Mouse (Mus musculus): ENCODE measurements around the gene Immp2l.

GRCm38 (mm10) chr12:41052897-41053296 is 29.0 kb downstream of the Immp2l start:
- TF ChIP-seq CTCF (IDR thresholded peaks at IDR 0.05; ENCODE audit: extremely low read depth, insufficient read length, insufficient replicate concordance, low read depth, low read length) = no peak
- no peak for TF ChIP-seq POLR2A (IDR thresholded peaks at IDR 0.05; ENCODE audit: low read depth, low read length)

All from small intestine, adult 2 months (tissue).